Mouse (Mus musculus) left cerebral cortex, adult 8-10 months (tissue): Measurements from ENCODE around the gene Mthfd1l. TPM values are rescaled to one million over a fixed set of nuclear protein-coding genes. Genes with fewer than 3 reads are reported as not detected.

Source experiments
- DNase-seq, 2 experiments: peaks; one replicate each; pipeline ENCODE4 v3.0.0; 2022; ENCODE audit warnings: low spot score in 2 of 2
- total RNA-seq, 4 experiments: library from RNA; stranded (reverse); gene quantifications; 2 replicates each; pipeline ENCODE4 v1.2.4; 2022

Mthfd1l gene
- total RNA-seq, 4 experiments from 2014 or later = 10.7 to 14.4 (median 12.5) TPM

- no peak for DNase-seq
These were observed 106.2 kb downstream of the Mthfd1l start for GRCm38 (mm10) chr10:4078979-4079630.

- DNase-seq = peak; percentile 14 to 54
These were observed 106.8 kb downstream of the Mthfd1l start for GRCm38 (mm10) chr10:4079643-4080244.

GRCm38 (mm10) chr10:4083609-4084008, 110.7 kb downstream of the Mthfd1l start:
- no peak for DNase-seq

GRCm38 (mm10) chr10:4084907-4085306, 112.0 kb downstream of the Mthfd1l start:
- no peak for DNase-seq

GRCm38 (mm10) chr10:4085363-4086141, 112.6 kb downstream of the Mthfd1l start:
- no peak for DNase-seq

- DNase-seq = no peak
These were observed 114.6 kb downstream of the Mthfd1l start for GRCm38 (mm10) chr10:4087563-4087962.

- DNase-seq = no peak
These were observed 116.0 kb downstream of the Mthfd1l start for GRCm38 (mm10) chr10:4088744-4089414.

- DNase-seq = no peak
These were observed 117.0 kb downstream of the Mthfd1l start for GRCm38 (mm10) chr10:4089885-4090284.

- DNase-seq = no peak
These were observed 120.1 kb downstream of the Mthfd1l start for GRCm38 (mm10) chr10:4092990-4093389.

- DNase-seq = no peak
These were observed 121.3 kb downstream of the Mthfd1l start for GRCm38 (mm10) chr10:4094093-4094817.

- DNase-seq = no peak
These were observed 123.2 kb downstream of the Mthfd1l start for GRCm38 (mm10) chr10:4096151-4096550.

- no peak for DNase-seq
These were observed 127.1 kb downstream of the Mthfd1l start for GRCm38 (mm10) chr10:4100007-4100406.

GRCm38 (mm10) chr10:4105676-4106528, 133.0 kb downstream of the Mthfd1l start:
- DNase-seq = no peak

- no peak for DNase-seq
These were observed 134.9 kb downstream of the Mthfd1l start for GRCm38 (mm10) chr10:4107661-4108338.

- no peak for DNase-seq
These were observed 135.5 kb downstream of the Mthfd1l start for GRCm38 (mm10) chr10:4108462-4108861.

GRCm38 (mm10) chr10:4111095-4111794, 138.3 kb downstream of the Mthfd1l start:
- DNase-seq = no peak

- DNase-seq = no peak
These were observed 138.8 kb downstream of the Mthfd1l start for GRCm38 (mm10) chr10:4111795-4112139.

- no peak for DNase-seq
These were observed 139.9 kb downstream of the Mthfd1l start for GRCm38 (mm10) chr10:4112611-4113327.

- DNase-seq = peak in 1 of 2 experiments; percentile 41
These were observed 140.4 kb downstream of the Mthfd1l start for GRCm38 (mm10) chr10:4113328-4113658.
